Mouse (Mus musculus) hindbrain, embryonic 16.5 days (tissue): ENCODE data around the gene Atf3. TPM values are rescaled to one million over a fixed set of nuclear protein-coding genes. Genes with fewer than 3 reads are reported as not detected.

Source experiments
- ATAC-seq: fragments of 200-750 bp; cut with Nextera tagmentation; 2 replicates; pipeline ENCODE4 v1.8.0; 2017; ENCODE audit warnings: moderate TSS enrichment, moderate library complexity
- H3K27ac ChIP-seq: fragments of 300-500 bp; sonication (generic); 2 replicates; pipeline ENCODE4 v1.5.1; 2014; ENCODE audit warnings: low read depth, mild to moderate bottlenecking, control low read depth, low read length, moderate library complexity
- H3K27me3 ChIP-seq: fragments of 300-500 bp; sonication (generic); replicated peaks from 2 replicates; pipeline ENCODE4 v1.6.1; 2014; ENCODE audit warnings: low read length; ENCODE audit not compliant: control insufficient read depth, insufficient read depth
- H3K36me3 ChIP-seq: fragments of 300-500 bp; sonication (generic); 2 replicates; pipeline ENCODE4 v1.6.1; 2014; ENCODE audit warnings: mild to moderate bottlenecking, low read length, moderate library complexity, mixed read lengths; ENCODE audit not compliant: control insufficient read depth, insufficient read depth
- H3K4me1 ChIP-seq: fragments of 300-500 bp; sonication (generic); 2 replicates; pipeline ENCODE4 v1.6.1; 2014; ENCODE audit warnings: low read depth, low read length; ENCODE audit not compliant: control insufficient read depth, insufficient read depth
- H3K4me2 ChIP-seq: fragments of 300-500 bp; sonication (generic); 2 replicates; pipeline ENCODE4 v1.6.1; 2014; ENCODE audit warnings: mild to moderate bottlenecking, low read length, control low read depth, moderate library complexity
- H3K4me3 ChIP-seq: fragments of 300-500 bp; sonication (generic); 2 replicates; pipeline ENCODE4 v1.5.1; 2014; ENCODE audit warnings: mild to moderate bottlenecking, low read length, control low read depth, moderate library complexity
- H3K9ac ChIP-seq: fragments of 300-500 bp; sonication (generic); 2 replicates; pipeline ENCODE4 v1.6.1; 2014; ENCODE audit warnings: low read depth, mild to moderate bottlenecking, control low read depth, low read length, moderate library complexity
- H3K9me3 ChIP-seq: fragments of 300-500 bp; sonication (generic); 2 replicates; pipeline ENCODE4 v1.6.1; 2014; ENCODE audit warnings: mild to moderate bottlenecking, low read length, moderate library complexity; ENCODE audit not compliant: control insufficient read depth
- WGBS: fragments of 180-500 bp; shearing (Covaris S2); extraction: QIAGEN DNeasy Blood & Tissue Kit; methylation state at CpG from one replicate; pipeline ENCODE4 v1.1.7; 2014; 5-methylcytosine and 5-hydroxymethylcytosine counted together
- polyA plus RNA-seq: library from polyadenylated mRNA; unstranded; fragments of >200 nt; fragmentation: Nextera tagmentation; extraction: Ambion mirVana; gene quantifications from 2 replicates; pipeline ENCODE4 v1.2.1, GENCODE M21; 2015

Atf3 gene
- polyA plus RNA-seq, 1 experiment from 2014 or later = 1.7 TPM

- ATAC-seq = peak; percentile 89
- no peaks in the 10 kb centered on the region for H3K36me3 ChIP-seq
- H3K27me3 ChIP-seq = no peaks in the 10 kb centered on the region
- peak overlapping the region; percentile 69 for H3K27ac ChIP-seq
- 1% methylated on average over 57 of the region's 57 CpGs for WGBS
- peak overlapping the region; percentile 64 for H3K4me2 ChIP-seq
- H3K4me3 ChIP-seq = peak overlapping the region; percentile 68
- peak overlapping the region; percentile 82 for H3K9ac ChIP-seq
- peaks cover 11% of the 10 kb centered on the region for H3K4me1 ChIP-seq
- no peaks in the 10 kb centered on the region for H3K9me3 ChIP-seq
These were observed 6.6 kb upstream of the Atf3 start for GRCm38 (mm10) chr1:191224302-191224980.

DNA sequence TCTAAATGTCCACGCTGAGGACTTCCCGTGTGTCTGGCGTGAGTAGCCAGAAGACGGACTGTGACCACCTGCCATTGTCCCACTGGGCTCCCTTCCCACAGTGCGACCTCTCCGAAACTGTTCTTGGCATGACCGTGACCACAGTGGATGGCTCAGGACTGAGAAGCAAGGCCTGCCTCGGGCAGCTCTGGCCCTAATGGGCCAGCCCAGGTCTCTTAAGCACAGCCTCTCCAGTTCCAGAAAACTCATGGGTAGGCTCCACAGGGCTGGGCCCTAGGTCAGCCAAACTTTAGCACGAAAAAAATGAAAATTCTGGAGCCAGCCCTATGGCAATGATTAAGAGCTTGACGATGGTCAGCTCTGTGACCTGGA, 6.1 kb upstream of the Atf3 start:
- ATAC-seq = peak; percentile 88
- WGBS = 46% methylated on average over 10 of the region's 10 CpGs
- H3K9me3 ChIP-seq = no peaks in the 10 kb centered on the region
- no peaks in the 10 kb centered on the region for H3K36me3 ChIP-seq
- no peaks in the 10 kb centered on the region for H3K27me3 ChIP-seq
- H3K4me2 ChIP-seq = peak overlapping the region; percentile 64
- peak overlapping the region; percentile 40; the same call in 1 of the 2 replicates for H3K27ac ChIP-seq
- H3K9ac ChIP-seq = peak overlapping the region; percentile 82
- H3K4me1 ChIP-seq = peaks cover 11% of the 10 kb centered on the region
- peak overlapping the region; percentile 68 for H3K4me3 ChIP-seq

DNA sequence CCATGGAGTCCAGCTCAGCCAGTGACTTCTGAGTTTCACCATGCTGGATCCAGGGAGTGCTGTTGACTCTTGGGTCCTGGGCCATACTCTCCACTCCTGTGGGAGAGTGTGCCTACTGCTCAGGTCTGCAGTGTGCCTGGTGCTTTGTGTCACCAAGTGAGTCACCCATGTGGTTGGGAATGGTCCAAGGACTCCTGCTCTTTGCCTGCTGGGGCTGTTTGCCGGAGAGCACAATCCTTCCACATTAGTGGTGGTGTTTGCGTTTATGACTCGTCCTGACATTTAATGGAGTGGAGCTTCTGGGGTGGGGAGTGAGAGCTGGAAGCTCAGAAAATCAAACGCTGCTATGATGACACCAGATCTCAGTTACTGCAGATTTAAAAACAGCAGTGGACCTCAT, 4.2 kb upstream of the Atf3 start:
- ATAC-seq = no peak
- Histone ChIP-seq H3K9ac (no peak overlapping the region), H3K4me2 (no peak overlapping the region), H3K27ac (no peak overlapping the region), H3K4me3 (no peak overlapping the region), H3K9me3 (no peaks in the 10 kb centered on the region), H3K36me3 (no peaks in the 10 kb centered on the region), H3K4me1 (peaks cover 11% of the 10 kb centered on the region), H3K27me3 (no peaks in the 10 kb centered on the region)
- WGBS = 85% methylated on average over 4 of the region's 4 CpGs

GRCm38 (mm10) chr1:191220588-191220987, 2.7 kb upstream of the Atf3 start:
- peaks cover 14% of the 10 kb centered on the region for H3K4me1 ChIP-seq
- 77% methylated on average over 8 of the region's 8 CpGs for WGBS
- ATAC-seq = no peak

DNA sequence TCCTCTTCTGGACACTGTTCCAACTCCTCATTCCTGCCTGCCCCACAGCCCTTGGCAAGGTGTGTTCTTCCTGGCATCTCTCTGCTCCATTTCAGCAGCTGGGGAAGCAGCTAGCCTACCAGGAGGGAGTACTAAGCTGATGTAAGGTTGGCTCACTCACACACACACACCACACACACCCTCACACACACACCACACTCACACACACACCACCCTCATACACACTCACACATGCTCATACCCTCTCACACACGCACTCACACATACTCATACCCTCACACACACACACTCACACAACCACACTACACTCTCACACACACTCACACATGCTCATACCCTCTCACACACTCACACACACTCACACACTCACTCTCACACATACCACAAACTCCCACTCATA, 1.9 kb upstream of the Atf3 start:
- ATAC-seq = no peak
- no peaks in the 10 kb centered on the region for H3K27me3 ChIP-seq
- 90% methylated on average over 1 of the region's 1 CpGs for WGBS

More at GRCm38 (mm10) chr1:191220588-191220987, 2.7 kb upstream of the Atf3 start:
- Histone ChIP-seq H3K9ac (no peak overlapping the region), H3K4me3 (no peak overlapping the region), H3K4me2 (no peak overlapping the region), H3K9me3 (no peaks in the 10 kb centered on the region), H3K36me3 (no peaks in the 10 kb centered on the region), H3K27me3 (no peaks in the 10 kb centered on the region), H3K27ac (no peak overlapping the region)

DNA sequence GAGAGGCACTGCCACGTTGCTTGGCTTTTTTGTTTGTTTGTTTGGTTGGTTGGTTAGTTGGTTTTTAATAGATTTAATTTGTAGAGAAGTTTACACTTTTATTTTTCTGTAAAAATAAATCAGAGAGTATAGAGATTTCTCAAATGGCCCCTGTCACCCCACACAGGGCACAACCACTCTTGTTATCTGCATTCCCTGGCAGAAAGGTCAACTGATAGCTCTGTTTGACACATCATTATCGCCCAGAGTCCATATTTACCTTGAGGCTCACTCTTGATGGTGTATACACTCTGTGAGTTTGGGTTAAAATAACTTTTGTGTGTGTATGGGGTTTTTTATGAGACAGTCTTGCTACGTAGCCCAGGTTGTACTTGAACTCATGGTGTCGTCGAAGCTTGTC, 744 bp upstream of the Atf3 start:
- H3K9ac ChIP-seq = no peak overlapping the region
- peaks cover 3% of the 10 kb centered on the region; the same call in 1 of the 2 replicates for H3K4me1 ChIP-seq
- no peak for ATAC-seq
- H3K27me3 ChIP-seq = no peaks in the 10 kb centered on the region
- H3K4me3 ChIP-seq = no peak overlapping the region
- H3K27ac ChIP-seq = no peak overlapping the region
- no peaks in the 10 kb centered on the region for H3K9me3 ChIP-seq
- WGBS = 91% methylated on average over 5 of the region's 5 CpGs
- no peaks in the 10 kb centered on the region for H3K36me3 ChIP-seq
- no peak overlapping the region for H3K4me2 ChIP-seq

More for the DNA sequence above, 1.9 kb upstream of the Atf3 start:
- Histone ChIP-seq H3K36me3 (no peaks in the 10 kb centered on the region), H3K27ac (no peak overlapping the region), H3K4me1 (peaks cover 8% of the 10 kb centered on the region), H3K4me3 (no peak overlapping the region), H3K9me3 (no peaks in the 10 kb centered on the region), H3K4me2 (no peak overlapping the region), H3K9ac (no peak overlapping the region)

GRCm38 (mm10) chr1:191215776-191216661, 1.8 kb downstream of the Atf3 start:
- no peak for ATAC-seq
- H3K36me3 ChIP-seq = no peaks in the 10 kb centered on the region
- WGBS = 26% methylated on average over 19 of the region's 19 CpGs
- H3K9ac ChIP-seq = no peak overlapping the region; the same call in 1 of the 2 replicates
- peak overlapping the region; percentile 38 for H3K4me2 ChIP-seq
- peaks cover 3% of the 10 kb centered on the region; the same call in 1 of the 2 replicates for H3K4me1 ChIP-seq
- H3K27me3 ChIP-seq = no peaks in the 10 kb centered on the region
- H3K9me3 ChIP-seq = no peaks in the 10 kb centered on the region
- no peak overlapping the region for H3K4me3 ChIP-seq
- H3K27ac ChIP-seq = no peak overlapping the region

GRCm38 (mm10) chr1:191211096-191211495, 6.7 kb downstream of the Atf3 start:
- Histone ChIP-seq H3K4me2 (no peak overlapping the region), H3K27ac (no peak overlapping the region), H3K4me1 (no peaks in the 10 kb centered on the region), H3K9me3 (no peaks in the 10 kb centered on the region), H3K27me3 (no peaks in the 10 kb centered on the region), H3K4me3 (no peak overlapping the region), H3K36me3 (no peaks in the 10 kb centered on the region), H3K9ac (no peak overlapping the region)
- ATAC-seq = no peak
- WGBS = 57% methylated on average over 2 of the region's 2 CpGs

GRCm38 (mm10) chr1:191205791-191206190, 12.0 kb downstream of the Atf3 start:
- Histone ChIP-seq H3K4me2 (no peak overlapping the region), H3K27ac (no peak overlapping the region), H3K36me3 (no peaks in the 10 kb centered on the region), H3K9me3 (no peaks in the 10 kb centered on the region), H3K4me3 (no peak overlapping the region), H3K9ac (no peak overlapping the region), H3K4me1 (no peaks in the 10 kb centered on the region), H3K27me3 (no peaks in the 10 kb centered on the region)
- no peak for ATAC-seq
- 84% methylated on average over 5 of the region's 5 CpGs for WGBS
